Mouse (Mus musculus) lung, postnatal 14 days (tissue): ENCODE measurements around the gene Unc5b.
A peak's percentile ranks its signal among the peaks of the same experiment; 100 is the strongest.
"Not testable (repeated sequence)": the region's sequence is repeated elsewhere in the genome, so short reads cannot be mapped to it uniquely, and the experiment has no call there.

Experiments
- DNase-seq: peaks from one replicate; pipeline ENCODE4 v3.0.0; 2021

The Unc5b gene

DNA sequence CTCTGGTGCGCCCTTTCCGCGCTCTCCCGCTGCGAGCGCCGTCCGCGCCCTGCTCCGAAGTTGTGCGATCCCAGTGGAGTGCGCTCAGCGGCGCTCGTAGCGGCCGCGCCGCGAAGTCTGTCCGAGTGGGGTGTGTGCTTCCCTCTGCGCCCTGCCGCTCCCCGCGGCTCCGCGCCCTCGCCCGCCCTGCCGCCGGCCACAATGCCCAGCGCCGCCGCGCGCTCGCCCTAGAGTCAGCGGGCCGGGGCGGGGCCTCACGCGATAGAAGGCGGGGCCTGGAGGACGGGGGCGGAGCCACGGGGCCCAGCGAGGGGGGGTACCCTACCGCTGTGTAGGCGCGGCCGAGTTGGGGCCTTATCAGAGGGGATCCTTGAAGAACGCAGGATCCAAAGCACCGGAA lies at the start of gene Unc5b:
TSS of gene Unc5b (minus strand) at position 203 of the 400 bp plus-strand sequence.
- peak; percentile 97 for DNase-seq

DNA sequence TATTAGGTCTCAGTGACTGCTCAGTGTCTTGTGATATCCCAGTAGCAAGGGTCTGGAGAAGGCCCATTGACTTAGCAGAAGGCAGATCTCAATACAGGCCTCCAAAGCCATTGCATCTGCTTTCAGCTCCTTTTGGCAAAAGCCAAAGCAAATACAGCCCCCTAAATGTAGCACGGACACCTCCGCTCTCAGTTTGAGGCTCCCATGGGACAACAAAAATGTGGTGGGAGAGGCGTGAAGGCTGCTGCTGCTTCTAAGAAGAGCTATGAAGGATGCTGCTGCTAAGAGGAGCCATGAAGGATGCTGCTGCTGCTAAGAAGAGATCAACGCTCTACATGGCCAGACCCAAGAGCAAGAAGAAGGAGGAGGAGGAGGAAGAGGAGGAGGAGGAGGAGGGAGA lies 48.4 kb upstream of the Unc5b start:
- DNase-seq = no peak

DNA sequence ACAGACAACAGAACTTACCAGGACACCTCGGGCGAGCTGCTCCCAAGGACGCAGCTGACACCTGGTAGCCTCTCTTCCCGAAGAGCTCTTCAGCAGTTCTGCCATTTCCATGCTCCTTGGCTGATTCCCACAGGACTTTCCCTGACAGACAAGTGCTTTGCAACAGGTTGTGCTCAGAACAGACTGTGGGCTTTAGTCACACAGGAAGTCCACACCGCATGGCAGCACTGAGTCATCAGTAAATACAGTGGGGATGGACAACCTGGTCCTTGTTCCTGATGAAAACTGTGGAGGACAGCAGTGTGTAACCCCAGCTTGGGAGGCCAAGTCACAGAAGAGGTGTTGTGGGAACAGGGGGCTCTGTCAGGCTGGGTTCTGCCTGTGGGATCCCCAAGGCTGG lies 45.7 kb upstream of the Unc5b start:
- no peak for DNase-seq

DNA sequence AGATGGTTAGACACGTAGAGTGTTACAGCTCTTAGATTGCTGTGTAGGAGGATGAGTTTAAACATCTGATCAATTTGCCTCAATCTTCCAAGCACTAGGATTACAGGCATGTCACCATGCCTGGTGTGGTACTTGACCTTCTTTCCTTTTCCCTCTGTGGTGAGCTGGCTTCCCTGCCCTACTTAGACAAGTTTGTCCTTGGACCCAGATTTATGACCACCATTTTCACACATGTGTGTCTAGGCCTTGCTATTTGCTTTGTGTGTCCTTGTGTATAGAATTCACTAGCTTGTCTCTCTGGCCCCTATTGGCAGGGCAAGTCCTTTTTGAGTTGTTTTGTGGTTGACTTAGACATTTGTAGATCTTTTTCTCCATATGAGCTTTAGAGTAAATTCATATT lies 43.6 kb upstream of the Unc5b start:
- DNase-seq = no peak

DNA sequence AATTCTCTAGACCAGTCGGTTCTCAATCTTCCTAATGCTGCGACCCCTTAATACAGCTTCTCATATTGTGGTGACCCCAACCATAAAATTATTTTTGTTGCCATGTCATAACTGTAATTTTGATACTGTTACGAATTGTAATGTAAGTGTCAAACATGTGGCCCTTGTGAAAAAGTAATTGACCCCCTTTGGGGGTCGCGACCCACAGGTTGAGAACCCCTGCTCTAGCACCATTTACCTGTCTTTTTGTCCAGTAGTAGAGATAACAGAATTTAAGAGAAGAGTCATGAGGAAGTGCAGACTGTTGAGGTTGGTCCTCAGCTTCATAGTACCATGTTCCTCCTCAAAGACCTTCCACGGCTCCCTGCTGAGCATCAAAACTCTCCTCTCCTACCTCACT lies 31.9 kb upstream of the Unc5b start:
- DNase-seq = no peak

DNA sequence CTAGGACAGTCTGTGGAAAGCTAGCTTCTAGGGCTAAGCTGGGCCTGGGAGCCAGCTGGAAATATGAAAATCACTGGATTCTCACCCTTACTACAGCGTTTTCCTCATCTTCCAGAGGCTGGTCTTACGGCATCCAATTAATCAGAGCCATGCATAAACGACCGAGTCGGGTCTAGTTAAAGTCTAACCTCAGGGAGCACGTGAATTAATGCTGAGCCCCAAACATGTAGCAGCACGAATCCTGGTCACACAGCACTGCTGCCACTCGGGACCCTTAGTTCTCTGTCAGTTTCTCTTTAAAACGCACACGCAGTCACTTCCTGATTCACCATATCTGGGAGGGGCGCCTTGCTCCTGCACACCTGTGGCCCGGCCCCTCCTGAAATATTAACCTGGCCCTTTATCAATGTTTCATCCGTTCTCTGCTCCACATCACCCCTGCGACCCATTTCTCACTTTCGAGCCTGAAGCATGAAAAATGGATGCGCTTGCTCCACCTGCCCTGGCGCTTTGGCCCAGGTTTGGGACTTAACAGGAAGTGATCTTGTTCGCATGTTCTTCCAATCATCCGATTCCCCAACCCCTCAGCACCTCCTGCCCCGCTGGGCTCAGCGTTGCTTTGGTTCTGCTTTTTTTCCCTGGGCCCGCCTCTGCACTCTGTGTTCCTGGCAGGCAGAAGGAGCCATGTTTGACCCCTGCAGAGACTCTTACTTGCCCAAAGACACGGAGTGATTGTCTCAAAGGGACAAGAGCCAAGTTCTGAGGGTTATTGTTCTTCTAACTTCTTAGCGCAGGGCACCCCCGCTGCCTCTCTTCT lies 31.3 kb upstream of the Unc5b start:
- DNase-seq = no peak

DNA sequence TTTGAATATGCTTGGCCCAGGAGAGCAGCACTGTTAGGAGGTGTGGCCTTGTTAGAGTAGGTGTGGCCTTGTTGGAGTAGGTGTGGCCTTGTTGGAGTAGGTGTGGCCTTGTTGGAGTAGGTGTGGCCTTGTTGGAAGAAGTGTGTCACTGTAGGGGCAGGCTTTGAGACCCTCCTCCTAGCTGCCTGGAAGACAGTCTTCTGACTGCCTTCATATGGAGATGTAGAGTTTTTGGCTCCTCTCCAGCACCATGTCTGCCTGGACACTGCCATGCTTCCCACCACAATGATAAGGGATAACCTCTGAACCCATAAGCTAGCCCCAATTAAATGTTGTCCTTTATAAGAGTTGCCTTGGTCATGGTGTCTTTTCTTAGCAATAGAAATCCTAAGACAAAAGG lies 13.9 kb upstream of the Unc5b start:
- DNase-seq = not testable (repeated sequence)

DNA sequence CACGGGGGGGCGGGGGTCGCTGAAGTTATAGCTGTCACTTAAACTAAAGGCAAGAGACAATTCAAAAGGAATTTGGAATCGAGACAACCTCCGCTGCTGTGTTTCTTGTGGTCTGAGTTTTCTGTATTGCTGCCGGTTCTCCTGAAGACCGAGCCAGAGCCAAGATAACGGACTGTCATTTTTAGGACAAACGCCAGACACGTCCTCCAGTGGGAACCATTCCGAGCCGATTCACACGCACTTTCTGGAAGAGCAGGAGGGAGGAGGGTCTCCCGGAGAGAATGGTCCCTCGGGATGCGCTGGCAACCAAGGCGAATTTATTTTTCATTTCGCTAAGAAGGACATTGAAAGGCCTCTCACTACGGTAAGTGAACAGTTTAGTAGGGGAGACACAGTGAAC lies 7.4 kb upstream of the Unc5b start:
- DNase-seq = no peak

DNA sequence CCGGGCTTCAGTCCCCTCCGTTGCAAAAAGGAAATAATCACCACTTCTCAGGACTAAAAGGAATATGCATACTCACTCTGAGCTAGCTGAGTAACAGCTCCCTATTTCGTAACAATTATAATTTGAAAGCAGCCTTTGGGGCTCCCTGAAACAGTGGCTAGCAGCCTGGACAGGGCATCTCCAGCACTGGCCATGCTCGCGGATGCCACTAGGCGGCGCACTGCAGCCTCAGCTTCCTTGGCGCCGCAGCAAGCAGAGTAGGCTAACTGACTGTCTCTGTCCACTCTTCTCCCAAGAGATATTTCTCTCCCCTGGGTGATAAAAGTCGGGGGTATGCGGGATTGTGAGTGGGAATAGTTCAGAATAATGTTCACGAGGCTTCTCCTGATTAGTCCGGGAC lies 3.6 kb upstream of the Unc5b start:
- peak; percentile 87 for DNase-seq

DNA sequence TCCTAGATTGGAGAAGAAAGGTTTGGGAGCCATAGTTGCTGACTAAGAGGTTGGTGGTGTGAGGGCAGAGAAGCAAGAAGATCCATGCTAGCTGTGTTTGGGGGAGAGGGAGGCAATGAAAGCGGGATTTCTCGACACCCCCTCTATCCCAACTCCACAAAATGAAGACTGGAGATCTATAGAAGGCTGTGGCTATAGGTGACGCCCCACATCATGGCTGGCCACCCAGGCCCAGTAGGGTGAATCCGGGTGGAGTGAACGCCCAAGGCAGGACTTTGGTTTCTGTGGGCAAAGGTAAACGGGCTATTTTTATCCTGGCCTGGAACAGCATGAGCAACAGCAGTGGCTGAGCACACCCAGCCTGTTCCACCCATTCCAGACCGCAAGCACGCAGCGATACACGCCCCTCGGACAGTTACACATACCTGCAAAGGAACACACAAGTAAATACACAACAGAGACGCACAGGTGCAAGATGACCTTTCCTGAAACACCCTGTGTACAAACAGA lies 1.3 kb upstream of the Unc5b start:
- DNase-seq = no peak

DNA sequence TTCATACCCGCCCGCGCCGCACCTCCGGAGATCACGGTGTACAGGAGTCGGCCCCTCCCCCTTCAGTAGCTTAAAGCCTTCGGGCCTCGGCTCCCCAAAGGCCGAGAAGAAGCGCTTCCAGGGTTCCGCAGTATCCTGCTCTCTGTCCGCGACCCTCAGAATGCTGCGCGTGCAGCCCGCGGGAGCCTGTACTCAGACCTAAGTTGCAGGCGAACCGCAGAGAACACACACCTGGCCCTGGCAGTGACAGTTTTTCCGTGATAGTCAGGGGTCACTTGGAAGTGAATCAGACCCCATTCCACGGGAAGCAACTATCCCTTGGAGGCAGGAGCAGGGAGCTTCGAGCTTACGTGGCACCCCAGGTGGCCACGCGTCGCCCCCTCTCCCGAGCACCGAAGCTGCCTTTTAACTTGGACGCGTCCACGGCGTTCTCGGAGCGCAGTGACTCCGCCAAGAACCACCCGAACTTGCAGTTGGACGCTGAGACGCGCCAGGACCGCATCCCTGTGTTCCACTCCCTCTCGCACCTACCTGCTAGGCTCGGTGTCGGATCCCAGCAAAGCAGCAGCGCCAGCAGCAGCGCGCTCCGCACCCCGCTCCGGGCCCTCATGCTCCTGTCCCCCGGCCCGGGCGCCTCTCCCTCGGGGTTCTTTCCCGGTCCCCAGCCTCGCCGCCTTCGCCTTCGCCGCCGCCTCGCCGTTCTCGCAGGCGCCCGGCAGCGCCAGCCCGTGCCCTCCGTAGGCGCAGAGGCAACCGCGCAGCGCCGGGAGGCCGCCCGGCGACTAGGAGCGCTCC lies 628 bp downstream of the Unc5b start:
- no peak for DNase-seq

DNA sequence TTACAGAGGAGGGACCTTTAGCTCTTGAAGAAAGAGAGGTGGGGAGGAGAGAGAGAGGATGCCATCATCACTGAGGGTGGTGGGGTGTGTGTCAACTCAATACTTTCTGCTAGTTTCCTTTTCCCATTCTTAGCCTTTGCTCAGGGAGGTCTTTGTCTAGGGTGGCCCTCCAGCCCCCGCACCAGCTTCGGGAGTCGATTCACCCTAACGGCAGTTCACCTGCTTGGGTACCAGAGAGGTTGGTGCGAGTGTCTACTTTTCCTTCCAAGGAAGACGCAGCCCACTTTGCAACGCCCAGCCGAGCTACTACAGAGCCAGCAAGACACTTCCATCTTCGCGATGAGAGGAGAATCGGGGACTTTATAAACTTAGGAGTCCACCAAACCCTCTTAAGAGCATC lies 1.4 kb downstream of the Unc5b start:
- DNase-seq = no peak

DNA sequence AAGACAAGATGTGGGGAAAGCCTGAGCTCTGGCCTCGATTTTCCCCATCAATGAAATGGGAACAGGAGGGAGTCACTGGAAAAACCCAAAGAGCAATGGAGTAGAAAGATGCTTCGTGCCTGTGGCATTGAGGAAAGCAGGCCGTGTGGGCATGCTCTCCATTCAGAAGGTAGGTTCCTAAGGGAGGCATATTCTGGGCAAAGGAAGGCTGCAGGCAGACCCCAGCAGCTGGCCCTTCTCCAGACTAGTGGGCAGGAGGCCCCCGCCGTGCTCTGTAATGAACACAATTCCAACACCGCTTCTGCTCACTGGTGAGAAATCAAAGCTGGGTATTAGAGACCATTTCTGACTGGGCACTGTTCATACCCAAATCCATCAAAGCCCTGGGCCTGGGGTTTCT lies 2.3 kb downstream of the Unc5b start:
- DNase-seq = no peak

DNA sequence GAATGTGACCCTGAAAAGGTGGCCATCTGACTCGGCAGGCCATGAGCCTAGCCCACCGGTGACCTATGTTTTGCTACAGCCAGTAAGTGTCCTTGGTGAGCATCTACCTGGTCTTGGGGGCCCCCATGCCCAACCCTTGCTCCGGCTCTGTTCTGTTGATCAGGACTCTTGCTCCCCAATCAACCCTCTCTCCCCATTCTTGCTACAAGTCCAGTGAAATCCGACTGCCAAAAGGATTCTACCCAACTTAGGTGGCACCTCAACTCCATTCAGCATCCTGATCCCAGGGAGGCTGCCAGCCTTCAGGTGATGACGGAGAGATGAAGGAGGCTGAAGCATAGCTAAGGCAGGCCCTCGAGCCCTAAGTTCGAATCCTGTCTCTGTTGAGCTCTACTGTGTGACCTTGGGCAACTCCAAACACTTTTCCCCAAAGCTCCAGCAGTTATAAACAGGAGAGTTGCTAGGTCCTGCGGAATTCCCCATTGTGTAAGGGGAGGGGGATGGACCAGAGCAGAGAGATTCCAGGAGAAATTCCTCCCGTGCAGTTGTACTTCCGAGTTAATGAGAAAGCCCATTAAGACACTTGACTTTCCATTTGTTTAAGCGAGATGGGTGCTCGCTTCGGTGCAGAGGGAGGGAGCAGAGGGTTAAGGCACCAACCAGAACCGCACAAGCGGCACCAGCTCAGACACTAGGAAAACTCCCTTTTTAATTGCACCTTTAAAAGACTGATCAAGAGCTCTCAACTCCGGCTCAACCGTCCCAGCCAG lies 3.3 kb downstream of the Unc5b start:
- DNase-seq = no peak

DNA sequence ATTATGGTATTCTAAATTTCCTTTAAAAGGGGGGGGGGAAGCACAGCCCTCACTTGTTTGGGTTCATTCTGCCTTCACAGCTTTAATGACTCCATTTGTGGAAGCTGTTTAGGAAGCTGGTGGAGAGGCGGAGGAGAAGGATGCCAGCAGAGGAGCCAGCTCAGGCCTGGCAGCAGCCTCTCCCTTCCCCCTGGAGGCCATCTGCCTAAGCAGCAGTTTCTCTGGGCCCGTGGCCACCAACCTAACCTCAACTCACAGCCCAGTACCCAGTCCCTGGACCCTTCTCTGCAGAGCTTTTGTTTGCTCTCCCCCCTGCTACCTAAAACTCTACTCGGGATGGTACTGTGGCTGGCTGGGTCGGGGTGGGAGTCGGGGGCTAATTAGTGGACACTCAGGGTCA lies 4.1 kb downstream of the Unc5b start:
- DNase-seq = no peak

DNA sequence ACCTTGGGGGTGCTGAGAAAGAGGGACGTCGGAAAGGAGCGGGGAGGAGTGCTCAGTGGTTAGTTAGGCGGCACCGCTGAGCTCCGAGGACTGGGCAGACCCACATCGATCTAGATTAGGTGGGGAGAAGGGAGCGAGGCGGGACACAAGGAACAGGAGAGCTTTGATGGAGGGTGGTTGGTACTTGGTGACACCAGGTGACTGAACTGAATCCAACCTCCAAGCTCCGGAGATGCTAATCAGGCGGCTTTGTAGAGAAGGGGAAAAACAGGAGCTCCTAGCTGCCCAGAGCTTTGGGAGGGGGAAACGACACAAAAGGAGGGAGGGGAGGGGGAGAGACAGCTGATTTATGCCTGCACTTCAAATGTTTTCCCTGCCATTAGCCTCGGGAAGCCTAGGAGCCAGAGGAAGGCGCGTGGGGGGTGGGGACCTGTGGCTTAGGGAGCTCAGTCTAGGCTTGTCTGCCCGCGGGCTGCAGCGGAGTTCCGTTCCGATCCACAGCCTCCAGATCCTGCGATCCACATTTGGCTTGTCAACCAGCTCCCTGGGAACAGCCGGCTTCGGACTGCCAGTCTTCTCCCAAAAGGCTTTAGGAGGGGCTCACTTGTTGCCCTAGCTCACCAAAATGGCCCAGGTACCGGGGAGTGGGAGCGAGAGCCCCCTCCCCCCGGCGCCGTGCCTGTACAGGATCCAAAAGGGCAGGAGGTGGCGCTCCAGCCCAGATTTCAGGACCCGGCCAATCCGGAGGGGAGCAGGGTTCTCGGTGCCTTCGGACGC lies 4.7 kb downstream of the Unc5b start:
- DNase-seq = peak; percentile 42

DNA sequence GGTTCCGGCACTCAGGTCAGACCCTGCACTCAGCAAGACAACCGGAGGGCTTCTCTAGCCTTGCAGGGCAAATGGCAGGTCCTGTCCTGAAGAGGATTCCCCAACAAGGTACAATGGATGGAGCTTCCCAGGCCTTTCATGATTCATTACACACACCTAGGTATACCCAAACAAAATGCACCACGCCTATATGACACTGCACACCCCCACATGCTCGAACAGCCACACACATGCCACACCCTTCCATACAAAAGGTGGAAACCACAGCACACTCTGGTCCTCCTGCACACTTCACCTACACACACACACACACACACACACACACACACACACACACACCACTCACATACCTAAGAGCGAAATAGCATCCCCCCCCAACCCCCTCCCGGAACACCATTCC lies 5.4 kb downstream of the Unc5b start:
- DNase-seq = no peak

DNA sequence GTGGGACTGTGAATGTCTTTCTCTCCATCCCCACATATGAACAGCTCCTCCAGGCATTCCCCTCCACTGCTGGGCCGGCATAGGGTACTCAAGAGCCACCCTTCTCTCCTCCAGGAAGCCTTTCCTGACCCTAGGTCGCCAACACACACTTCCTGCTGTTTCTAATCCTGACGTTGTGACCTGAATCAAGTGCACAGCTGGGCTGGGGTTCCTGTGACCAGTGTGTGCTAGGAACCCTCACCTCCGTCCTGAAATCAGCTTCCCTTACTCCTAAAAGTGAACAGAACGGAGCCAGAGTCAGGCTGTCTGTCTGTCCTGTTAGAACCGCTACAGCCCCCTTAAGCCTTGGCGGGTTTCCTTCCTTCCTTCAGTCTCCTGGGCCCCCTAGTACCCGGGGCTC lies 7.6 kb downstream of the Unc5b start:
- no peak for DNase-seq

DNA sequence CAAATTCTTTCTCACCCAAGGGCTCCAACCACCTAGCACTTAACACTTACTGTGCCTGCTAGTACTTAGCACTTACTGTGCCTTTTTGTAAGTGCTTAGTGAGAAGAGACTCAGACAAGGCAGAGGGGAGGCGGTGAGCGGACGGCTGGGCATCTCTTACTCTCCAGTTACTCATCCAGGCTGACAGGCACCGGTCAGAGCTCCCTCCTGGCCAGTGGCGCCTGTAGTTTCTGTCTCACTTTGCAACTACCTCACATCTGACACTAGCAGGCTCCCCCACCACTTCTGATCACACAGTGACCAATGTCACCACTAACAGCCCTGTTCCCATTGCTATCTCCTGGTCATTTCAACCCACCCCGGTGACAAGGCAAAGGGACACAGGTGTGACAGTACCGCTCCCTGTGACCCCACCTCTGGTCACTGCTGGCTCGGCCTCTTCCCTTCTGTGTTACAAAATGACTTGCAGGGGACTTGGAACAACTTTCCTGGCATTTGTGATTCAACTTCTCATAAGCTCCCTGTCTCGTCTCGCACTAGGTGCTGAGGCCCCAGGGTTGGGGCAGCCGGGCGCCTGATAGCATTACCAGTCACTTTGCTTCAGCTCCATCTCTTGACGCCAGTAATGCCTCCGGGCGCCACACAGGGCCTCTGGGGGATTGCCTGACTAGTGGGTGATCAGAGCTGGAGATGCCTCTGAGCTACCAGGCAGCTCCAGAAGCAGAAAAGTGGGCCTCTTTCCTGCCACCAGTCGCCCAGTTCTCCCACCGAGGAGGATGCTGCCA lies 8.5 kb downstream of the Unc5b start:
- no peak for DNase-seq

DNA sequence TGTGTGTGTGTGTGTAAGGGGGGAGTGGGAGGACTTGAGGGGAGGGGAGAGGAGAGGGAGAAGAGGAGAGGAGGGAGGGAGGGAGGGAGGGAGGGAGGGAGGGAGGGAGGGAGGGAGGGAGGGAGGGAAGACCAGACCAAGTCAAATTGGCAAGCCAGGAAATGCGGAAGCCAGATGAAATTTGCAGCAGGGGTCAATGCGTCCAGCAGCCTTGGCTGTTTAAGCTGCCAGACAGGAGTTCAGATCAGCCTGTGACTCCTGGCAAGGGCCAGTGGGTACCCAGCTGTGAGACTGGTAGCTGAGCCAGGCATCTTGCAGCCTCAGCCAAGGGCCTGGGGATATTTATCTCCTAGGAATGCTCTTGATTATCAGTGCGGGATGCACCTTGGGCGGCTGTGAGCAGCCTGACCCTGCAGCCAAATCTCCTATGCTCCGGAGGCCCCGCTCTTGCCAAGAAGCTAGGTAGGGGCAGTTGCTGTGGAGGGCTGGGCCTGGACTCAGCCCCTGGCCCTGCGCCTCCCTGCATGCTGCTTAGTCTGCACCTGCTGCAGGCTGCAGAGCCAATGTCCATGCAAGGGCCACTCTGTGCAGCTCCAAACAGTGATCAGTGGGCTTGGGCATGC lies 9.5 kb downstream of the Unc5b start:
- DNase-seq = no peak

DNA sequence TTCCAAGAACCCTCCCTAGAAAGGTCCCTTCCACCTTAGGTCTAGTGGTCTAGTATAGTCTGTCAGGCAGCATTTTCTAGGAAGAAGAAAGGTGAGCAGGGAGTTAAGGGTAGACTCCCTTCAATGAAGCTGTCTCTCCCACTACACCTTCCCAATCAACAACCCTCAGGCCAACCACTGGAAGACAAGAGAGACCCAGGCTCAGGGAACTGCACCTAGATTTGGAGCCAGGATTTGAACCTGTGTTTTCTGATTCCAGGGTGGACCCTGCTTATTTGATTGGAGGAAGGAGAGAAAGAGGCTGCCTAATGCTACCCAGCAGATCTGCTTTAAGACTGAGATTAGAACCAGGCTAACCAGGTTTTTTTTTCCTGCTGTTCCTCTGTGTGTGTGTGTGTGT lies 10.1 kb downstream of the Unc5b start:
- DNase-seq = no peak
